In the genomic region with DNA sequence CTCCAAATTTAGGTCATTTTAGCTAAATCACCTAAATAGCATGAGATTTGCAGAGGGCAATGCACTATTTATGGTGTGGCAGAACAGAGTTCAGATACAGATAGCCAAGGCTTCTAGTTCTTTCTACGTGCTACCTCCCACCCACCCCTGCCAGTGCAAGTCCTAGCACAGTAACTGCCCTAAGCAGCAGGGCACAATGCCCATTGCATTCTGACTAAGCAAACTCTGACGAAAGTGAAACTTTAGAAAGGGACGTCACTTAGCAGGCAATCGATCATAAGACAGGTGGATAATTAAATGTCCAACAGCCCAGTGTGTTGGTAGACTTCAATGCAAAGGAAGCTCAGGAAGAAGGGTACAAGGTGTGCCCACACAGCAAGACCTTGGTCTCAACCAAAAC, we compare ENCODE assay signal across 13 mouse cellular contexts.
"Had no signal": no experiment of that assay in that cellular context is flagged by ENCODE, and none has a peak within 500 bp of the region (broad histone marks: within the 10 kb centered on the region; RNA-seq: fewer than 3 reads in every experiment).

No protein-coding gene starts in this region.

- DNase-seq: kidney, adult 8-10 months; kidney, postnatal 25 days; midbrain, embryonic 14.5 days; right cerebral cortex, adult 18-20 months; right cerebral cortex, postnatal 25 days; thymus, postnatal 4 days had no signal

- H3K4me2 ChIP-seq: limb, embryonic 13.5 days; liver, embryonic 11.5 days; liver, embryonic 15.5 days; lung, embryonic 15.5 days; neural tube, embryonic 15.5 days had no signal

- H3K9ac ChIP-seq: limb, embryonic 13.5 days; liver, embryonic 15.5 days; lung, embryonic 15.5 days; neural tube, embryonic 15.5 days had no signal

- H3K27ac ChIP-seq: limb, embryonic 13.5 days; liver, embryonic 15.5 days; lung, embryonic 15.5 days; midbrain, embryonic 10.5 days; neural tube, embryonic 15.5 days; stomach, postnatal 0 days had no signal

- H3K27me3 ChIP-seq: limb, embryonic 13.5 days; liver, embryonic 15.5 days; lung, embryonic 15.5 days; neural tube, embryonic 15.5 days had no signal

- H3K9me3 ChIP-seq: limb, embryonic 13.5 days; liver, embryonic 15.5 days; lung, embryonic 15.5 days; midbrain, embryonic 10.5 days; neural tube, embryonic 15.5 days had no signal

- H3K4me1 ChIP-seq: liver, embryonic 15.5 days; neural tube, embryonic 15.5 days had no signal

- H3K4me3 ChIP-seq: limb, embryonic 13.5 days; liver, embryonic 15.5 days; lung, embryonic 15.5 days; midbrain, embryonic 10.5 days; neural tube, embryonic 15.5 days had no signal

- H3K36me3 ChIP-seq: liver, embryonic 15.5 days; lung, embryonic 15.5 days; midbrain, embryonic 10.5 days; neural tube, embryonic 15.5 days had no signal
